Mouse (Mus musculus) liver, postnatal 0 days (tissue): ENCODE results near the gene Ccdc3.

ENCODE experiments used
- CTCF ChIP-seq: sonication (generic); IDR thresholded peaks from 2 replicates; pipeline ENCODE4 v1.5.1; 2016; ENCODE audit warnings: antibody characterized with exemption, low read depth
- EP300 ChIP-seq: IDR thresholded peaks from 2 replicates; pipeline ENCODE4 v1.6.1; 2016; ENCODE audit warnings: antibody characterized with exemption, low read depth, mild to moderate bottlenecking

DNA sequence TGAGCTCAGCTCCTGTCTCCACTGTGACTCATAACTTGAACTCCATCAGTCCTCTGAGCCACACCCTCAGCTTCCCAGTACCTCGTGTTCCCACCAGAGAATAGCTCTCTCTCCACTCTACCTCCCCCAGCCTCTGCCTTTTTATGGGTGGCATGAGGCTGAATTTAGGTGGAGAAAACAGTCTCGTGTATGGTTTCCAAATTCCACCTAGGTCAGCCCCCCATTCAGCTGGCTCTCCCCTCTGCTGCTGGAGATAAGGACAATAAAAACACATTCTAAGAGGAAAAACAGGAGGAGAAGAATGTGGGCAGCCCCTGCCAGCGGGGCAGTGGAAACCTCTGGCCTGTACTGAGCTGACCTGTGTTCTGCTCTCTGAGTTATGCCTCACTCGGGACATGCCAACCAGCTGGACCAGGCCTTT lies 28.4 kb downstream of the Ccdc3 start:
- no peak for TF ChIP-seq CTCF
- no peak for TF ChIP-seq EP300
